Mouse (Mus musculus) testis, adult 2 months (tissue): ENCODE results near the gene Serpind1.

Source experiments
- CTCF ChIP-seq: fragments of 200-500 bp; IDR thresholded peaks from 2 replicates; pipeline ENCODE4 v1.5.1; 2012; ENCODE audit warnings: low read depth, mild to moderate bottlenecking, inconsistent platforms, low read length, moderate library complexity; ENCODE audit not compliant: control insufficient read depth, insufficient read depth, insufficient replicate concordance
- POLR2A ChIP-seq: fragments of 200-500 bp; IDR thresholded peaks from 2 replicates; pipeline ENCODE4 v1.6.1; 2012; ENCODE audit warnings: low read depth, mild to moderate bottlenecking, inconsistent platforms, low read length, moderate library complexity; ENCODE audit not compliant: control insufficient read depth

DNA sequence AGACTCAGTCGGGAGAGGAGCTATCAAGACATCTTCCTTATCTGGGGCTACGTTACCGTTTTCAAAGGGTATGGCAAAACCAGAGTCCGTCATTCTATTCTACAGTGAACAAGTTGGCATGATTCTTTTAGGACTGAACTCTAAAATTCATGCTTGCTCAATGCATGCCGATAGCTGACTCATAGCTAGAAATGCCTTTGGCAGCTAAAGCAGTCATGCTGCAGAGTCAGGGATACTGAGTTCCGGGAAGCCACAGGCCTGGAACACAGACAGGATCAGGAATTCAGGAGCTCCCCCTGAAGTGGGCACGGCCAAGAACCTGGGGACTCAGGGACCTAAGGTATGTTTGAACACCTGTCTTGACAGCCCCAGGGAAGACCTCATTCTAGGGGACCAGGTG is 14.6 kb upstream of the Serpind1 start:
- TF ChIP-seq POLR2A (no peak), CTCF (no peak)
